Mouse (Mus musculus): ENCODE data around the gene Htr1d.
A peak's percentile ranks its signal among the peaks of the same experiment; 100 is the strongest.

Gene Htr1d

DNA sequence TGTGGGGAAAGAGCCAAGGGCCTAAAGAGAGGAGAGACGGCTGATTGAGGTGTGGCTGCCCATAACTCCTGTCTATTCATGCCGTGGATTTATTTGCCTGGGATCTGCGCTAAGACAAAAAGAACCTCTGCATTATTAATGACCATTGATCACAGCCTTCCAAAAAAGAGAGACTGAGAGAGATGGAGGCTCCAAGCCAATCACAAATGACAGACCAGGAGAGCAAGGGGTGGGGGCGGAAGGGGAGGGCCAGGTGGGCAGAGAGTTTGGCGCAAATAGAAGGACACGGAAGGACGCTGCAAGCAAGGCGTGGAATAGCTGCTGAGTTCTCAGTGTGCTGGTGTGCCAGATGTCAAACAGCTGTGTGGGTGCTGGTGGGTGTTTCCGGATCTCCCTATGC is at the start of gene Htr1d:
Htr1d (plus strand) TSS at position 301 of the 400 bp plus-strand sequence.
- ATAC-seq (ENCODE audit: low TSS enrichment) = no peak

DNA sequence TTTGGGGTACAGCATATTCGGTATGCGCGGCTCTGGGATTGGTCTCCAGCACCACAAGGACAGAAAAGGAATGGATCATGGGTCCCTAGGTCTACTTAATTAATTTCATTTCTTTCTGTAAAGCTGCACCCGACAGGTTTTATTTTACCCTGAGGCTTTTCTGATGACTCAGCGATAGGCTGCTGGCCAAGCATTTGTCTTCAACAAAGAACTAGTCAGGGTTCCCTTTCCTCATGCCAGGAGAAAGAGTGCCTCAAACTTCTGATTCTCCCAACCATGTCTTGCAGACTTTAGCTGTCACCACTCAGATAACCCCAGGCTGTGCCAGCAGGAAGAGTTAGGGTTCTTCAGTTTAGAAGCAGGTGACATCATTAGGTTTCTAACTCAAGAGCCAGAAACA is 46.3 kb upstream of the Htr1d start:
- ATAC-seq (ENCODE audit: low TSS enrichment) = no peak

DNA sequence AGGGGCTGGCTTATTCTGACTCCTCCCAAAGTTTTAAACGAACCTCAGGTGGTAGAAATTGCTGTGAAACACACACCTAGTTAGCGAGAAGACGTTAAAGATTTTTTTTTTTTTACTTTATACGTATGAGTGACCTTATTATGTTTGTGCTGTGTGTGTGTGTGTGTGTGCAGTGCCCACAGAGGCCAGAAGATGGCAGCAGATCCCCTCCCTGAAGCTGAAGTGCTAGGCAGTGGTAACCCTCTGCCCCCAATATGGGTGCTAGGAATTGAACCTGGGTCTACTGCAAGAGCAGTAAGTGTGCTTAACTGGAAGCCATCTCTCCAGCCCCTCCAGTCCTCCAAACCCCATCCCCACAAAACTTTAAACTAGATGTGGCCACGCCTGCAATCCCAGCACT is 40.3 kb upstream of the Htr1d start:
- ATAC-seq (ENCODE audit: low TSS enrichment) = no peak

DNA sequence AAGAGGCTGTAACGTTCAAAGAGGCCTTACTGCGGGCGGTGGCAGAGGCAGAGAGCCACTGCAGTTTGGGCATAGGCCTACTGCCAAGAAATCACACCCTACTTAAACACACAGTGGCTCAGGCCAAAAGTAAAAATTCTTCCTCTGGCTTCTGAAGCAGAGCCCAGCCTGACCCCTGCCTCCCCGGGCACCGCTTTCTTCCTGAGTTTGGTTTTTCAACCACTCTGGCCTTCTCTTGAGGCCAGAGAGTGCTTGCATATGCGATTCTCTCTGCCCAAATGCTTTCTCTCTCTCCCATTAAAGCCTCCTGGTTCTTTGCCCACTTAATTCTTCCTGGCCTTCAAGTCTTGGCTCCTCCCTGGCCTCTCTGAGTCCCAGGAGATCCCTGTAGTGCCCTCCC is 39.5 kb upstream of the Htr1d start:
- no peak for ATAC-seq (ENCODE audit: low TSS enrichment)

DNA sequence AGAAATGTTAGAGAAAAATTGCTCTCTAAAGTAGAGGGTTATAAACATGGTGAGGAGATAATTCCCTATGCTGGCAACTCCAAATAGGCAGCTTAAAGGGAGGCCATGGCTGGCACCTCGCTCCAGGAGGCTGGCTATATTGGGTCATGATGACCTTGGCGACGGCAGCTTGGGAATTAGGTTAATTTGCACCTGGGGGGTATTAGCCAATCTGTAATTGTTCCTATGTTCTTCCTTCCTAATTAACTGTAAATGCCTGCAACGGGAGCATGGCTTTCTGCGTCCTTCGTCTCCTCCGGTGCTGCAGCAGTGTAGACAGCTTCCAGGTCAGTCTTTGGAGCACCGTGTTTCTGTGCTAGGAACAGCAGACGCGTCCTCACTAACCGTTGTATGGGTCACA is 36.1 kb upstream of the Htr1d start:
- no peak for ATAC-seq (ENCODE audit: low TSS enrichment)

DNA sequence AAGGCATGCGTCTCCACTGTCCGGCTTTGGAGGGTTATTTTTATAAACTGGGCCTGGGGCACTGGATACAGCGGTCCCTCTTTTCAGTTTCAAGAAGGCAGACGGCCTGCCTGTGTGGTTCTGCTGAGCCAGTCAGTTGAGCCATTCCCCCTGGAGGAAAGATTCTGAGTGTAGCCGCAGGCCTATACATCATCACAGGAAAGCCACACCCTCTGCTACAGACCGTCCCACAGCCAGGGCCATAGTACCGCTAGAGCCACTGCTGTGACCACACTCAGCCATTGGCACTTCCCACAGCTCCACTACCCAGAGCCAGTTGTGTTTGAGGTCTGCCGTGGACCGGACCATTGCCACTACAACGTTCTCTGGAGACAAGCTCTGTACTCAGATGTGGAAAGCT is 21.5 kb upstream of the Htr1d start:
- ATAC-seq (ENCODE audit: low TSS enrichment) = no peak

DNA sequence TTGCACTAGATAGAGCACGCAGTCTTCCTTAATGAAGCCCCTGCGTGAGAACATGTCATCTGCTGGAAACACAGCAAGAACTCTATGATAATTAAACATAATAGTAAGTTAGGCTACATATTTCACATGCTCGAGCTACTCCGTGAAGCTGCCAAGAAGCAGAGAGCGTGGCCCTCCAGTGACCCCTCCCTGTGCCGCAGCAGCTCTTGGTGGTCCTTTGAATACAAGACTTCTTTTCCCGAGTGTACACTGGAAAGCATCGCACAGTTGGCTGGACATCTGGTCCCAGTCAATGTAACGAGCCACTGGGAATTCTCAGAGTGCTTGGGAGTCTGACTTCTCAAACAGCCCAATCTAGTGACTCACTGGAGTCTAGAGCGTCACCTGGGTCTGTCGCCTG is 15.5 kb upstream of the Htr1d start:
- ATAC-seq (ENCODE audit: low TSS enrichment) = no peak

DNA sequence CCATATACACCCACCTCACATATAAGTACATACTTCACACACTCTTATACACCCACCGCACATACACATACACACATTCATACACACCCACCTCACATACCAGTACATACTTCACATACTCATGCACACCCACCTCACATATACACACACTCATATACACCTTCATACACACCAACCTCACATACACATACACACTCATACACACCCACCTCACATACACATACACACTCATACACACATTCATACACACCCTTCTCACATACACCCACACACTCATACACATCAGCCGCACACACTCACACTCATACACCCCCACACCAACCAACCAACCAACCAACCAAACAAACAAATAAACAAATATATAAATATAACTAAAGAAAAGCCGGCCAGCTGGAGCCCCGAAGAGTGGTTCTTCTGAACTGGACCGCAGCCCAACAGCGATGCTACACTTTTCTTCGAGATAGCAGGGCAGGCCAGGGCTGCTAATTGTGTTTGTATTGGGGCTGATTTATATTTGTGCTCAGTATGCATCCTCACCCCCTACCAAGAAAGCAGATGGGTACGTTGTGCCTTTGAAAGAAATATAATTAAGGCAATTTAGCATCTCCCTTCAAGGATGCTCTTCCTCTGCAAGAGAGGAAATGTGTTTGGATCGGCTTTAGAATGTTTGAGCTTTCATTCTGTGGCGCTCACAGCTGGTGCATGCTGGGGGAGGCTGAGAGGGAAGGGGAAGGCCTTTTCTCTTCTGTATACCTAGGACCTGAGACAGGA is 11.1 kb upstream of the Htr1d start:
- peak; percentile 38; the same call in 1 of the 2 replicates for ATAC-seq (ENCODE audit: low TSS enrichment)

DNA sequence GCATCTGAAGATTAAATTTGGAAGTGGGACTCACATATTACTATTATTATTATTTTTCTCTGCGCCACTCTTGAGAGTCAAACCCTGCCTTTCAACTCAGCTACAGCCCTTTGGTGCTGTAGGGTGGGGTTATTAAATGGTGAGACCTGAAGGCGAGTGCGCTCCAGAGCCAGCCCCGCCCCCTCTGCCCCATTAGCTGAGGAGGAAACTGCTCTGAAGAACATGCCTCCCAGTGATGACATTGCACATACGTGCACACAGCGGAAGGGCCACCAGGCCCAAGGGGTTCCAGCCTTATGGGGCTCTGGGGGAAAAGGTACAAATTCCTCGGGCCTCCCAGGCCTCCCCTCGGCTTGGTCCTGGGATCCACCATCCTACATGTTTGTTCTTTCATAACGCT is 7.8 kb upstream of the Htr1d start:
- no peak for ATAC-seq (ENCODE audit: low TSS enrichment)

DNA sequence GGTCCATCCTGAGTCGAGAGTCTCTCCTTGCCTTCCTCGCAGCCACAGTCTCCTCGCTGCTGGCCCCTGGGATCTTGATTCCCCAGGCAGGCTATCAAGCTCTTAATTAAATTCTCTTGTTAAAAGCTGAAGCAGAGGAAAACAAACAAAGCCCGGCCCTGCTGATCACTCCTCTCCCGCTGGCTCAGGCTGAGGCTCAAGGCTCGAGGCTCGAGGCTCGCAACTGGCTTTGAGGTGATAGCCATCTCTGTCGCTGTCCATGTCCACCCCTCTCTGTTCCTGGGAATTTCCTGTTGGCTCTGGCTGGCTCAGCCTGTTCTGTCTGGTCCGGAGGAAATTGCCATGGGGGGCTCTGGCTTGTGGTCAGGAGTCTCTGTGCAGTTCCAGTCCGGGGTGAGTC is 4.4 kb upstream of the Htr1d start:
- no peak for ATAC-seq (ENCODE audit: low TSS enrichment)

DNA sequence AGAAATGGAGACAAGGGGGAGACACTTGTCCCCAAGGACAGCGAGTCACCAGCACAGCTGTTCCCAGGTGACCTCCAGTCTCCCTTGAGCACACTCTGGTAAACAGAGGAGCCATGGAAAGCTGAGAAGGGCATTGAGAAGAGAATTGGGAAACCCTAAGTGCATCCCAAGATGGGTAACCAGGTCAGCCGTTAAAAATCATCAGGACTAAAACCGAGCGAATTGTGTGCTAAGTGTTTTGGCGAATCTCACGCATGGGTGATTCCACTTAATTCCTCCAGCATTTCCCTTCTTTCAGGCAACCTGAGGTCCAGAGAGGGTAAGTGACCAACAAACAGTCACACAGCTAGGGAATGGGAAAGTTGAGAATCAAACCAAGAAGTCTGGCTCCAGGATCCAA is 3.9 kb upstream of the Htr1d start:
- no peak for ATAC-seq (ENCODE audit: low TSS enrichment)

DNA sequence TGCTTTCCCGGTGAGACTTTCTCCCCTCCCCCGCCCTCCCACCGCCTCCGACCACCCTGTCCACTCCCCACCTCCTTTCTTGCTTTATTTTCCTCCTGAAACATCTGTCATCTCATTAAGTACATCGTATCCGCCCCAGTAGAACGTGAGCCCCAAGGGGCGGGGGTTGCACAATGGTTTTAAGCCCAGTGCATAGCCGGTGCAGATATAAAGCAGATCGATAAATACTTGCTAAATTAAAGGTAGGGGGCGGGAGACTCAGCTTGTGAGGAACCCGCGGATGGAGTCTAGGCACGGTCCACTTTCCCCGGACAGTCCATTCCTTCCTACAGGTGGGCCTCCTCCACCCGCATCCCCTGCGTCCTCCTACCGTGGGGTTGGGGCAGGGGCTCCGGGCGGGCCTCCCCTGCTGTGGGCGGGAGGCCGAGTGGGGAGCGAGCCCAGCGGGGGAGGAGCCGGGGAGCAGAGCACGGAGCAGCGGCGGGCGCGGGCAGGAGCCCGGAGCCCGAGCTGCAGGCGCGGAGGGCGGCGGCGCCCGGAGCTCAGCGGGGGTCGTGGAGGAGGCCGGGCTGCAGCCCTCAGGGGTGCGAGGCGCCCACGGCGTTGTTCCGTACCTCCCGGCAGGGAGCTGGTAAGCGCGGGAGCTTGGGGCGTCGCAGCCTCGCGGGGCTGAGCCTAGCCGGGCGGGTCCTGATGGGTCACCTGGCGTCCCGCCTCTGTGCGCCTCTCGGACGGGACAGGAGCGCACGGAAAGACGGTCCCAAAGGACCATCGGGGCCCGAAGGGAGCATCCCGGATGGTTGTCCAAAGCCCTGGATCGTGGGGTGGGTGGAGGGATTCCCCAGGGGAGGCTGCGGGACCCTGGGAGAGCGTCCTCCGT is 1.0 kb downstream of the Htr1d start:
- no peak for ATAC-seq (ENCODE audit: low TSS enrichment)

DNA sequence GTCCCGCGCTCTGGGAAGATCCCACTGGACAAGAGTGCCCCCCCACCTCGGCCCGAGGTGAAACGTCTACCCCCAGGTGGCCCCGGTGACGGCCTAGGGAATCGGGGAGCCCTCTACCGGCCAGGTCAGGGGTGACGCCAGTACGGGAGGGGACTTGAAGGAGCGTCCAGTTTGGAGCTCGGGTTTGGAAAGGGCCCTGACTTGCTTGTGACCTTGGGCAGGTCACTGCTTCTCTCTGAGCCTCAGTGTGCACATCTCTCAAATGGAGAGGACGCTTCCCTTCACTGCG is 1.6 kb downstream of the Htr1d start:
- no peak for ATAC-seq (ENCODE audit: low TSS enrichment)

DNA sequence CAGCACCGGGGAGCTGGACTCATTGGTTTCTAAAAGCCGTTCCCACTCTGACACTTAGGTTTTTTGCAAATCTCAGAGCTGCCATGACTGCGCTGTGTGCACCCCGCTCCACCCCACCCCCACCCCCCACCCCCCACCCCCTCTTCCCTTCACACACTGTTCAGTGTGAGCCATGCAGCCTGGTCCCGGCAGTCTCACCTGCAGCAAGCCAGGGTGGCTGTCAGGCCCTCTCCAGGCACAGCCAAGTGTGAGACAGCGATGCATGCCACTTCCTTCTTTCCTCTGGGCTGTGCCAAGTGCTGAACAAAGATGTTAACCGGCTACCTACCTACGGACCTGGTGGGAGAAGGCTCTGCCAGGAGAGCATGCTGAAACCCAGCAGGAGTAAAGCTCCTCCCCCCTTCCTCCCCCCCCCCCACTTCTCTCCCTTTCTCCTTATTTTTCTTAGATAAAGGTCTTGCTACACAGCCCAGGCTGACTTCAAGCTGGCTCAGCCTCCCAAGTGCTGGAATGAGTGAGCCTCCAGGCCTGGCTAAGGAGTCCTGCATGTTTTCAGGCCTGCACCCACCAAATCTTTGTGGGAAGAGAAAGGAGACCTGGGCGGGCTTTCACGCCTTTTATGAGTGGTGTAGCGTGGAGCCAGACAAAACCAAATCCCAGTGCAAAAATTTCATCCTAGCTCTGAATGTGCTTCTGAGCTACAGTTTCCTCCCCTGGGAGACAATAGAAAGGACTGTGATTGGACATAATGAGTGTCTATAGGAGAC is 7.5 kb downstream of the Htr1d start:
- no peak for ATAC-seq (ENCODE audit: low TSS enrichment)

DNA sequence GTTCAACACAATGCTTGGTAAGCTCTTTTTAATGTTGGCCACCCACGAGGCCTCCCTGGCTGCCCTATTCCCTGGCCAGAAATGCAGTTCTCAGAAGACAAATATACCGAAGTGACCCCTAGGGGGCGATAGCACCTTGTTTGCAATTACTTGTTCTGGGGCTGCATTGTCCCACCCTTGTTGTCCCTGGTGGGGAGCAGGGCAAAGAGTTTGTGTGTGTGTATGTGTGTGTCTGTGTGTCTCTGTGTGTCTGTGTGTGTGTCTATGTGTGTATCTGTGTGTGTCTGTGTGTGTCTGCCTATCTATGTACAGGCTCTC is 8.0 kb downstream of the Htr1d start:
- no peak for ATAC-seq (ENCODE audit: low TSS enrichment)

DNA sequence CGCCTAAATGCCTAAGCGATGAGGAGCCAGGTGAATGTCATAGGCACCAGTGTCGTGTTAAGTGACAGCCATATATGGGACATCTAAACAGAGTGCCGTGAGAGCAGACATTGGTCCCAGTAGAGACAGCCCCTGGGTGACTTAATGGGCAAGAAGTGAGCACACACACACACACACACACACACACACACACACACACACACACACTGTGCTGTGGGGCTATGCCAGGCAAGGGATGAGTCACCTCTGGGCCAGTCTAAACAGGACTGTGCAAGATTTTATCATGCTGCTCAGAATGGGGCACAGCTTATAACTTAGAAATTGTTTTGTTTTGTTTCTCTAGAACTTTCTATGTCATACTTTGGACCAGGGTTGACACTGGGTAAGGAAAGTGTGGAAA is 10.7 kb downstream of the Htr1d start:
- ATAC-seq (ENCODE audit: low TSS enrichment) = no peak

DNA sequence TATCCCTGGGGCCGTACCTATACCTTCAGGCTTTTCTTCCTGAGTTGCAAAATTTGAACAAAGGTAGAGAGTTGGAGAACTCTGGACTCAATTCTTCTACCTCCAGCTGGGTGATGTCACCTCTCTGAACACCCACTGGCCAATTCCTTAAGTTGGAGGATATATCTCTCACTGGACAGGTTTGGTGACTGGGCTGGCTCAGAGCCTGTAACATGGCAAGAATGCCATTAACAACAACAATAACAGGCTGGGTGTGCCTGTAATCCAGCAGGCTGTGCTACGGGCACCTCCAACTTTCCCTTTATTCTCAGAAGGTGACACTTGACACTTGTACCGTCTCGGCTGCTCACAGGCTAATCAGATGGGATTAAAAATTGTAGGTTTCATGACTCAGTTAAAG is 15.8 kb downstream of the Htr1d start:
- no peak for ATAC-seq (ENCODE audit: low TSS enrichment)

DNA sequence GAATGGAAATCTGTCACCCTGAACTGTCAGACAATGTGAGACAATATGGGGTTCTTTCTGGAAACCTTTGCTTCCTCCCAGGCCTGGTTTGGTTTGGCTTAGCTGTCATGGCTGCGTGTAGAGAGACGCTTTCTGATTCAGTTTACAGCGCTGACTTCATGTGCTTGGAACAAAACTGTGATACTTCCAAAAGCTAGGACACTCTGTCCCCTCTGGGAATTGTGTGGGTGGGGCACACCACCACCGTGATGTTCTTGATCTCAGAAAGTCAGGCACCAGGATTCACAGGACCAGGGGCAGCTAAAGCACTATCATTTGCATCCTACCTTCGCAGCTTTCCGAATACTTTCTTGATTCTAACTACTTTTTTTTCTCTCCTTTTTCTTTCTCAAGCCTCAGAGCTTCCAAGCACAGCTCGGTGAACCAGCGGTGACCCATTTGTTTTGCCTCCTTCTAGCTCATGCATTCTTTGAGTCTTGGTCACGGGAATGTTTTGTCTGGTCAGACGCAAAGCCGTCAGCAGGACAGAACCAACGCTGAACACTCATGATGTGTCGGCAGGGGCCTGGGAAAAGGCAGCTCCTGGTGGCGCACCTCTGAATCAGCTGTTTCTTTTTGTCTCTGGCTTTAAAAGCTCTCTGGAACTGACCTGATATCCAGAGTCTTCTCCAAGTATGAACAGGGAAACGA is 18.2 kb downstream of the Htr1d start:
- no peak for ATAC-seq (ENCODE audit: low TSS enrichment)

DNA sequence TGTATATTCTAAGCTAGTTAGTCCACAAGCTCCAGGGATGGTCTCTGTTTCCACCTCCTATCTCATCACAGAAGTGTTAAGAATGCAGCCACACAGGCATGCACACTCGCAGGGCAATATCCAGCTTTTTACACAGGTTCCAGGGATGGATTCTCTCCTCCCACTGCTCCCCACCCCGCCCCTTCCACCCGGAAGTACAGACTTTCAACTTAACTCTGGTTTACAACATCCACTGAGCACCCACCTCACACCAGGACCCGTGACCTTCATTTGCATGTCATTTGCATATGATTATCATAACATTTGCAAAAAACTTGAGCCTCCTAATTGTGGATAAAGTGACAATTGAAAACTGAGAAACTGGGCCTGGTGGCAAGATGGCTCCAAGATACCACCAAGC is 21.2 kb downstream of the Htr1d start:
- ATAC-seq (ENCODE audit: low TSS enrichment) = no peak

DNA sequence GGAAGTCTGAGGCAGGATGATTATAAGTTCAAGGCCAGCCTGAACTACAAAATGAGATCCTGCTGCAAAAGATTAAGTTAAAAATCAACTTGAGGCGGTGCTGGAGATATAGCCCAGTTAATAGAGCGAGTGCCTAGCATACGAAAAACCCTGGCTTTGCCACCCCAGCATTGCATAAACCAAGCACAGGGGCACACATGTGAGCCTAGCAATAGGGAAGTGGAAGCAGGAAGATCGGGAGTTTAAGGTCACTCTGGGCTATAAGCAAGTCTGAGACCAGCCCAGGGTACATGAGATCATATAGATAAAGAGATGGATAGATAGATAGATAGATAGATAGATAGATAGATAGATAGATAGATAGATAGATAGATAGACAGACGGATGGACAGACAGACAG is 26.5 kb downstream of the Htr1d start:
- ATAC-seq (ENCODE audit: low TSS enrichment) = no peak

DNA sequence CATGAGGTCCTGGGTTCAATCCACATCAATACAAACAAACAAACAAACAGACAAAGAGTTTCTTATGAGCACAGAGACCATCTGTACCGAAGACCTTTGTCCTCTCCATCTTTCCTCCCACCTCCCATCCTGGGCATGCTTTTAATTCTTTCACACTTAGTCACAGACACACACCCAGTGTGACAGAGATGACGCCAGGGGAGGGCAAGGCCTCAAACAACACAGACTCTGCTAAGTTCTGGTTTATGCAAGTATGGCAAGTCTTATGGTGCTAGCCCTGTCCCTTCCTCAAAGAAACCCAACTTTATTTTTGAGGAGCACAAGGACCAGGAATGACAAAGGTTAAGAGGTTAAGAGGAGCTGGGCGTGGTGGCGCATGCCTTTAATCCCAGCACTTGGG is 26.9 kb downstream of the Htr1d start:
- no peak for ATAC-seq (ENCODE audit: low TSS enrichment)

DNA sequence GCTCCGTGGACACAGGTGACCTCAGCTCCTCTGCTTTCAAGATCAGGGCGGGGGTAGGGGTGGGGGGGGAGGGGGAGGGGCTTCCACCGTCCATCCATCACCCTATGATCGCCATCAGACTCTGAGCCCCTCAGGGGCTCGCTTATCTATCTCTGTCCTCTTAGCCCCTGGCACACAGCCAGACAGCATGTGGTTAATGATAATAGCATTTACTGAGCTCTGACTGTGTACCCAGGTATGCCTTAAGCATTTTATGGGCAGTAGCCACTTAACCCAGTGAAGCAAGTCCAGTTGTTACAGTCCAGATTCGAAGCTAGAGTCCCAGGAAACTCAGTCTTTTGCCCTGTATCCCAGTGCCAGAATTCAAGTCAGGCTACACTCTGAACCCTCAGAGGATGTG is 28.2 kb downstream of the Htr1d start:
- ATAC-seq (ENCODE audit: low TSS enrichment) = no peak

All from frontal cortex, adult (tissue).